Mouse (Mus musculus): ENCODE measurements at regions not wholly inside any gene's neighbourhood (a gene's known extent, or its start where the extent isn't known, plus 50 kb on each side); places are given as distances from the start of the nearest gene placed in this dataset.

DNA sequence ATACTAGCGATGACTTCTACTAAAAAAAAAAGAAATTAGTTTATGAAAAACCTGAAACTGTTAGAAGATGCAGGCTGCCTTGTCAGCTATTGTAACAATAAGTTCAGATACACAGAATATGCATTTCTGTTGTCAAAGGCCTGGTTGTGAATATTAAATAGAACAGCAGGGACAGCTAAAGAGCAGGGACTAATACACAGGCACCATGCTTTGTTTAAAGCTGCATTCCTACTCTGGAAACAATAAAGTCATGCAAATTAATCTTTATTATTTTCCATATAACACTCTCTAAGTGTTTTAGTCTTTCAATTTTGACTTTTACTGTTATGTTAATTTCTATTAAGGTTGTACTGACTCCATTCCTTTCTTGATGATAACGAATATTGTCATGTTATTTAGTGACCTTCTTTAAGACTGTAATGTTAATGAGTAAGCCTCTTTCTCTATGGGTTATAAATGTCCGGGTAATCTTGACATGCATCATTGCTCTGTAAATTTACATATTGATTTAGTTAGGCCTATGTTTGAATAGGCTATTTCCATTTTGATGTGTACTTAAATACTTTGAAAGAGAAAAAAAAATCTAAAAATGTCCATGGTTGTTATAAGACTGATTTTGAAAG is 1088.5 kb downstream of the Tbl1xr1 start:
- no peak for TF ChIP-seq GATA1 (IDR thresholded peaks at IDR 0.05; ENCODE audit: borderline replicate concordance, low read length)
- TF ChIP-seq FLI1 (IDR thresholded peaks at IDR 0.05; ENCODE audit: low read length): no peak

Measured in megakaryocyte, embryonic 14.5 days (primary cell).